Mouse (Mus musculus) brown adipose tissue, adult 24 weeks (tissue): Measurements from ENCODE around the gene Urb1. TPM values are rescaled to one million over a fixed set of nuclear protein-coding genes. Genes with fewer than 3 reads are reported as not detected.

ENCODE experiments used
- H3K27ac ChIP-seq: fragments of 200-500 bp; replicated peaks from 2 replicates; pipeline ENCODE4 v1.5.1; 2012; ENCODE audit warnings: low read depth, mild to moderate bottlenecking, low read length
- H3K4me1 ChIP-seq: fragments of 200-500 bp; 2 replicates; pipeline ENCODE4 v1.6.1; 2012; ENCODE audit warnings: low read length, mixed read lengths; ENCODE audit not compliant: control insufficient read depth, insufficient read depth, insufficient read length
- H3K4me3 ChIP-seq: fragments of 200-500 bp; 2 replicates; pipeline ENCODE4 v1.5.1; 2012; ENCODE audit warnings: low read depth, mild to moderate bottlenecking, low read length, moderate library complexity; ENCODE audit not compliant: insufficient read depth
- polyA plus RNA-seq: library from polyadenylated mRNA; stranded (reverse); fragments of >200 nt; gene quantifications from 2 replicates; pipeline ENCODE4 v1.2.4, GENCODE M21; 2012; ENCODE audit not compliant: missing spikeins, insufficient read depth, insufficient read length

The Urb1 gene
- 6.2 and 7.5 TPM in 2 replicates for polyA plus RNA-seq

- Histone ChIP-seq H3K27ac (peak within 1 kb of the TSS; percentile 44), H3K4me3 (peak within 1 kb of the TSS; percentile 86), H3K4me1 (peaks cover 4% of the 10 kb centered on the region; the same call in 1 of the 2 replicates)
Observed at GRCm38 (mm10) chr16:90809975-90810715, at the start of gene Urb1. Gene Urb1, minus strand, starts transcription at chr16:90810413.

GRCm38 (mm10) chr16:90858206-90858605 lies 48.0 kb upstream of the Urb1 start:
- Histone ChIP-seq H3K4me3 (no peak overlapping the region), H3K27ac (no peak overlapping the region)

GRCm38 (mm10) chr16:90856552-90857200 lies 46.5 kb upstream of the Urb1 start:
- Histone ChIP-seq H3K27ac (no peak overlapping the region), H3K4me1 (no peaks in the 10 kb centered on the region), H3K4me3 (no peak overlapping the region)

More at GRCm38 (mm10) chr16:90858206-90858605, 48.0 kb upstream of the Urb1 start:
- no peaks in the 10 kb centered on the region for H3K4me1 ChIP-seq

GRCm38 (mm10) chr16:90851621-90852334 lies 41.6 kb upstream of the Urb1 start:
- no peak overlapping the region for H3K4me3 ChIP-seq
- no peak overlapping the region for H3K27ac ChIP-seq
- no peaks in the 10 kb centered on the region for H3K4me1 ChIP-seq

- Histone ChIP-seq H3K27ac (no peak overlapping the region), H3K4me1 (no peaks in the 10 kb centered on the region), H3K4me3 (no peak overlapping the region)
Observed at GRCm38 (mm10) chr16:90850881-90851280, 40.7 kb upstream of the Urb1 start.

- Histone ChIP-seq H3K27ac (no peak overlapping the region), H3K4me1 (no peaks in the 10 kb centered on the region), H3K4me3 (no peak overlapping the region)
Observed at GRCm38 (mm10) chr16:90849262-90849661, 39.0 kb upstream of the Urb1 start.

GRCm38 (mm10) chr16:90848697-90849096 lies 38.5 kb upstream of the Urb1 start:
- Histone ChIP-seq H3K4me3 (no peak overlapping the region), H3K4me1 (no peaks in the 10 kb centered on the region), H3K27ac (no peak overlapping the region)

- no peak overlapping the region for H3K27ac ChIP-seq
- no peaks in the 10 kb centered on the region for H3K4me1 ChIP-seq
- H3K4me3 ChIP-seq = no peak overlapping the region
Observed at GRCm38 (mm10) chr16:90845591-90845990, 35.4 kb upstream of the Urb1 start.

- H3K4me1 ChIP-seq = no peaks in the 10 kb centered on the region
- no peak overlapping the region for H3K4me3 ChIP-seq
- no peak overlapping the region for H3K27ac ChIP-seq
Observed at GRCm38 (mm10) chr16:90845038-90845437, 34.8 kb upstream of the Urb1 start.

GRCm38 (mm10) chr16:90842164-90842563 lies 32.0 kb upstream of the Urb1 start:
- no peaks in the 10 kb centered on the region for H3K4me1 ChIP-seq
- H3K27ac ChIP-seq = no peak overlapping the region
- no peak overlapping the region for H3K4me3 ChIP-seq

GRCm38 (mm10) chr16:90837431-90837830 lies 27.2 kb upstream of the Urb1 start:
- H3K4me3 ChIP-seq = no peak overlapping the region
- H3K4me1 ChIP-seq = no peaks in the 10 kb centered on the region
- no peak overlapping the region for H3K27ac ChIP-seq

- Histone ChIP-seq H3K4me1 (peaks cover 5% of the 10 kb centered on the region; the same call in 1 of the 2 replicates), H3K27ac (no peak overlapping the region), H3K4me3 (no peak overlapping the region)
Observed at GRCm38 (mm10) chr16:90833041-90833791, 23.0 kb upstream of the Urb1 start.

GRCm38 (mm10) chr16:90832495-90832894 lies 22.3 kb upstream of the Urb1 start:
- H3K4me1 ChIP-seq = peaks cover 5% of the 10 kb centered on the region; the same call in 1 of the 2 replicates
- no peak overlapping the region for H3K27ac ChIP-seq
- no peak overlapping the region for H3K4me3 ChIP-seq

GRCm38 (mm10) chr16:90831676-90832075 lies 21.5 kb upstream of the Urb1 start:
- H3K4me1 ChIP-seq = peaks cover 5% of the 10 kb centered on the region; the same call in 1 of the 2 replicates
- H3K4me3 ChIP-seq = peak overlapping the region; percentile 67
- no peak overlapping the region for H3K27ac ChIP-seq
